Mouse (Mus musculus): ENCODE measurements around the gene Ints11.

DNA sequence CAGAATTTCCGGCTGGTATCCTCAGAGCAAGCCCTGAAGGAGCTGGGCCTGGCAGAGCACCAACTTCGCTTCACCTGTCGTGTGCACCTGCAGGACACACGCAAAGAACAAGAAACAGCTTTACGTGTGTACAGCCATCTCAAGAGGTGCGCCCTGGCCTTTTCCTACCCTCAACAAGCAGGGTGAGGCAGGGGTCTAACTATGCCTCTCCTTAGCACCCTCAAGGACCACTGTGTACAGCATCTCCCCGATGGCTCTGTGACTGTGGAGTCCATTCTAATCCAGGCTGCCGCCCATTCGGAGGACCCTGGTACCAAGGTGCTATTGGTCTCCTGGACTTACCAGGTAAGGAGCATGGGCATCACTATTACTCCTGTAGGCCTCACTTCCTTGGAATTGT lies 18.8 kb downstream of the Ints11 start:
- no peak for TF ChIP-seq POLR2A (IDR thresholded peaks at IDR 0.05; ENCODE audit: control insufficient read depth, low read depth, low read length)
- TF ChIP-seq CTCF (IDR thresholded peaks at IDR 0.05; ENCODE audit: control insufficient read depth, insufficient read depth, insufficient replicate concordance, low read depth, low read length) = no peak

Data from testis, adult 2 months (tissue).